ENCODE assay signal across 32 mouse cellular contexts in the genomic region with DNA sequence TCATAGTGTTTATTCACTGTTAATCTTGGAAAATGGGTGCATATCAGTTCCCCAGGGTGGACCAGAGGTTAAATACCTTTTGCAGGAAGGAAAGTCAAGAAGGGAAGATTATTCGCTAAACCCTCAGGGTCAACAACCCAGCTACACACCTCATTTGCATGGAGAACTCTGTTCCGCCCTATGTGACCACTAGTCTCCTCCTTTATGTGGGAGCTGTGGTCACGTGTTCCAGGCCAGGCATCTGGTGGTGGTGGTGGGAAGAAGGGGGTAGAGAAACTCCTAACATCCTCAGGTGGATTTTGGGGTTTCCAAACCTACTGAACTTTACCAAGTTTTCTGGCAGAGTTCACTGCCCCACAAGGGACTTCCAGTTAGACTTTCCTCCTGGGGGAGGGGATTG. TPM values are rescaled to one million over a fixed set of nuclear protein-coding genes. Genes with fewer than 3 reads are reported as not detected.
"Had no signal": no experiment of that assay in that cellular context is flagged by ENCODE, and none has a peak within 500 bp of the region (broad histone marks: within the 10 kb centered on the region; RNA-seq: fewer than 3 reads in every experiment).

No protein-coding gene starts in this region.

- H3K9ac ChIP-seq: limb, embryonic 12.5 days; limb, embryonic 15.5 days; liver, embryonic 14.5 days; liver, postnatal 0 days; lung, embryonic 14.5 days; midbrain, embryonic 13.5 days; neural tube, embryonic 12.5 days; neural tube, embryonic 15.5 days had no signal

- DNase-seq: kidney, postnatal 25 days; layer of hippocampus, adult 9-11 months; liver, postnatal 0 days; lung, embryonic 14.5 days; right cerebral cortex, adult 18-20 months; right cerebral cortex, postnatal 14 days; right cerebral cortex, postnatal 4 days; thymus, adult 2 months; thymus, postnatal 14 days; thymus, postnatal 4 days had no signal

- H3K27me3 ChIP-seq: limb, embryonic 12.5 days; limb, embryonic 15.5 days; megakaryocyte, embryonic 14.5 days; midbrain, embryonic 13.5 days; neural tube, embryonic 12.5 days; neural tube, embryonic 15.5 days had no signal

- H3K9me3 ChIP-seq: limb, embryonic 12.5 days; limb, embryonic 15.5 days; megakaryocyte, embryonic 14.5 days; midbrain, embryonic 10.5 days; midbrain, embryonic 13.5 days; neural tube, embryonic 12.5 days; neural tube, embryonic 15.5 days had no signal

- H3K4me3 ChIP-seq: layer of hippocampus, adult 2 months; limb, embryonic 12.5 days; limb, embryonic 15.5 days; megakaryocyte, embryonic 14.5 days; midbrain, embryonic 10.5 days; midbrain, embryonic 13.5 days; neural tube, embryonic 12.5 days; neural tube, embryonic 15.5 days had no signal

- ATAC-seq: liver, postnatal 0 days; lung, postnatal 0 days; midbrain, embryonic 13.5 days had no signal

- H3K36me3 ChIP-seq: limb, embryonic 12.5 days; limb, embryonic 15.5 days; midbrain, embryonic 10.5 days; midbrain, embryonic 13.5 days; neural tube, embryonic 12.5 days; neural tube, embryonic 15.5 days had no signal

- H3K4me1 ChIP-seq: limb, embryonic 12.5 days; limb, embryonic 15.5 days; megakaryocyte, embryonic 14.5 days; neural tube, embryonic 12.5 days had no signal

- H3K4me2 ChIP-seq: limb, embryonic 12.5 days; limb, embryonic 15.5 days; liver, embryonic 11.5 days; lung, embryonic 14.5 days; midbrain, embryonic 13.5 days; neural tube, embryonic 12.5 days; neural tube, embryonic 15.5 days had no signal

- H3K27ac ChIP-seq: kidney, postnatal 0 days; layer of hippocampus, adult 2 months; limb, embryonic 12.5 days; limb, embryonic 15.5 days; liver, embryonic 14.5 days; macrophage; midbrain, embryonic 10.5 days; midbrain, embryonic 13.5 days; neural tube, embryonic 12.5 days; neural tube, embryonic 15.5 days; stomach, postnatal 0 days had no signal

RNA-seq across cellular contexts. Expression of gene Gm4792, which starts 35.3 kb away (rescaled TPM):
- total RNA-seq: layer of hippocampus, adult 2 months; layer of hippocampus, postnatal 25 days; left cerebral cortex, adult 18-20 months; left cerebral cortex, postnatal 10 days; left cerebral cortex, postnatal 36 days; midbrain, postnatal 0 days had no signal
- polyA plus RNA-seq: kidney, embryonic 14.5 days; kidney, postnatal 0 days; large intestine, adult 2 months; limb, embryonic 12.5 days; limb, embryonic 15.5 days; liver, embryonic 11.5 days; liver, embryonic 14.5 days; liver, postnatal 0 days; lung, embryonic 14.5 days; lung, postnatal 0 days; macrophage; midbrain, embryonic 10.5 days; stomach, embryonic 14.5 days; thymus, adult 2 months had no signal
